Mouse (Mus musculus): ENCODE measurements around the gene Slc41a2. TPM values are rescaled to one million over a fixed set of nuclear protein-coding genes. Genes with fewer than 3 reads are reported as not detected.
A peak's percentile ranks its signal among the peaks of the same experiment; 100 is the strongest.

The Slc41a2 gene
- total and polyA plus RNA-seq, 2 experiments from 2014 or later: 0.45 to 5.6 TPM

DNA sequence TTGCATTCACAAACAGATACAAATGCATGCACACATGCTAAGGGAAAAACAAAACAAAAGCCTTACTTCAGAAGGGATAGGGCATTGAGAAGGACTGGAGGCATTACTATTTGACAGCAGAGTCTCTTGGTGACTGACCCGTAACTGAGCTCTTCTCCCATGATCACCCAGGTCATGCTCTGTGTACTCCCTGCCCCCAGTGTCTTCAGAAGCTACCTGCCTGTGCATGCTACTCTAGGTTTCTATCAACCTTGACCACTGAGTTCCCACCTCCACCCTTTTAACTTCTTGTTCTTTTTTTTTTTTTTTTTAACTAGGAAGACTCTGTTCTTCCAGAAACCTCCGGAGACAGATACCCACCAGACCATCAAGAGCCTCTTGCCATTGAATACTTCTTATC lies 13.0 kb upstream of the Slc41a2 start:
- no peak overlapping the region for H3K4me3 ChIP-seq (ENCODE audit: low read depth, low read length)
- peaks cover 7% of the 10 kb centered on the region; the same call in 1 of the 2 replicates for H3K4me1 ChIP-seq (ENCODE audit: control insufficient read depth, insufficient read depth)
- no peak overlapping the region for H3K27ac ChIP-seq (ENCODE audit: low read depth)
- no peaks in the 10 kb centered on the region for H3K27me3 ChIP-seq (ENCODE audit: control insufficient read depth, insufficient read depth, low read length)
- no peaks in the 10 kb centered on the region for H3K36me3 ChIP-seq (replicated peaks; ENCODE audit: control insufficient read depth, insufficient read depth, low read length)
- no peak overlapping the region for H3K4me2 ChIP-seq (ENCODE audit: low read depth, low read length)
- no peak overlapping the region for H3K9ac ChIP-seq (replicated peaks; ENCODE audit: low read depth, low read length)
- ATAC-seq (ENCODE audit: insufficient read depth, low read depth): no peak
- 86% methylated on average over 2 of the region's 2 CpGs for WGBS
- no peak for TF ChIP-seq EP300 (IDR thresholded peaks at IDR 0.05; ENCODE audit: low read depth)
- TF ChIP-seq CTCF (IDR thresholded peaks at IDR 0.05; ENCODE audit: low read depth): no peak
- no peak for DNase-seq (ENCODE audit: low spot score)
- no peaks in the 10 kb centered on the region for H3K9me3 ChIP-seq (replicated peaks; ENCODE audit: control insufficient read depth, low read length)

DNA sequence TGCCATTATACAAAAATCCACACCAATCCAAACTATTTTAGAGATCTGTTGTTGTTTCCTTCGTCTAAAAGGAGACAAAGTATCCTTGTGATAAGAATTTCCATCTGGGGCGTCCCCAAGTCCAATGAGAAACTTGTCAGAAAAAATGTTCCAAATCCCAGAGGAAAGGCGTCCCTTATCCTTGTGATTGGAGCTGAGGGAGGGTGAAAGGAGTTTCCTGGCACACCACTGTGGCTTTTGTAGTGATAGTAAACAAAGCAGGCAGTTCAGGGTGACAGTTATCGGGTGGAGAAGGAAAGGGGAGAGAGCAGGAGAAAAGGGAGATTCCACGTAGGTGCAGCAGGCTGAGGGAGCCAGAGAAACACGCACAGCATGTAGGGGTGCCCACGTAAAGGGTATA lies 9.8 kb upstream of the Slc41a2 start:
- ATAC-seq (ENCODE audit: insufficient read depth, low read depth): no peak
- Histone ChIP-seq H3K4me2 (ENCODE audit: low read depth, low read length) (peak overlapping the region; percentile 16), H3K9ac (replicated peaks; ENCODE audit: low read depth, low read length) (no peak overlapping the region)

DNA sequence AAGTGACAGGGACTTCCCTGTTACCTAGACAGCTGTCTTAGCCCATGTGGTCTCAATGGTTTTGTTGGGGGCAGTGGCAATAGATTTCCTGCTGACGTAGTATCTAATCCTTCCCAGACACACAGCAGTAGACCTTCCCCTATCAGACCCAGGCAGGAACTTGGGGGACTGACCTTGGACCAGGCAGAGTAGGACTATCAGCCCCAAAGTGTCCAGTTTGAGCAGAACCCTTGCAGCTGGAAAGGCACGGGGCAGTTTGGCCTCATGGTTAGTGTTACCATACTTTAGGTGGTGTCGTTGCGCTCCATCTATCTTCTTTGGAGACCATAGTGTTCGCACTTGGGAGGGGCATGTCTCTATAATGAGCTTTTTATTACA lies 8.7 kb upstream of the Slc41a2 start:
- H3K9ac ChIP-seq (replicated peaks; ENCODE audit: low read depth, low read length): no peak overlapping the region
- WGBS: 79% methylated on average over 5 of the region's 5 CpGs
- H3K4me3 ChIP-seq (ENCODE audit: low read depth, low read length): no peak overlapping the region
- no peak overlapping the region for H3K4me2 ChIP-seq (ENCODE audit: low read depth, low read length)
- DNase-seq (ENCODE audit: low spot score) (no peak), ATAC-seq (ENCODE audit: insufficient read depth, low read depth) (no peak)
- H3K9me3 ChIP-seq (replicated peaks; ENCODE audit: control insufficient read depth, low read length): no peaks in the 10 kb centered on the region
- no peaks in the 10 kb centered on the region for H3K4me1 ChIP-seq (ENCODE audit: control insufficient read depth, insufficient read depth)
- no peaks in the 10 kb centered on the region for H3K36me3 ChIP-seq (replicated peaks; ENCODE audit: control insufficient read depth, insufficient read depth, low read length)
- no peak for TF ChIP-seq EP300 (IDR thresholded peaks at IDR 0.05; ENCODE audit: low read depth)
- no peak for TF ChIP-seq CTCF (IDR thresholded peaks at IDR 0.05; ENCODE audit: low read depth)
- no peaks in the 10 kb centered on the region for H3K27me3 ChIP-seq (ENCODE audit: control insufficient read depth, insufficient read depth, low read length)
- no peak overlapping the region for H3K27ac ChIP-seq (ENCODE audit: low read depth)

More for the DNA sequence above, 9.8 kb upstream of the Slc41a2 start:
- Histone ChIP-seq H3K4me3 (ENCODE audit: low read depth, low read length) (no peak overlapping the region), H3K4me1 (ENCODE audit: control insufficient read depth, insufficient read depth) (no peaks in the 10 kb centered on the region), H3K36me3 (replicated peaks; ENCODE audit: control insufficient read depth, insufficient read depth, low read length) (no peaks in the 10 kb centered on the region), H3K27me3 (ENCODE audit: control insufficient read depth, insufficient read depth, low read length) (no peaks in the 10 kb centered on the region), H3K27ac (ENCODE audit: low read depth) (0 out of 2 replicates have a peak overlapping the region, but pooled peaks have one; percentile 2), H3K9me3 (replicated peaks; ENCODE audit: control insufficient read depth, low read length) (no peaks in the 10 kb centered on the region)
- DNase-seq (ENCODE audit: low spot score): peak; percentile 8
- WGBS: 33% methylated on average over 7 of the region's 7 CpGs
- TF ChIP-seq CTCF (IDR thresholded peaks at IDR 0.05; ENCODE audit: low read depth) (no peak), EP300 (IDR thresholded peaks at IDR 0.05; ENCODE audit: low read depth) (no peak)

GRCm38 (mm10) chr10:83345693-83346358 lies 8.1 kb upstream of the Slc41a2 start:
- Histone ChIP-seq H3K4me3 (ENCODE audit: low read depth, low read length) (no peak overlapping the region), H3K27me3 (ENCODE audit: control insufficient read depth, insufficient read depth, low read length) (no peaks in the 10 kb centered on the region), H3K36me3 (replicated peaks; ENCODE audit: control insufficient read depth, insufficient read depth, low read length) (no peaks in the 10 kb centered on the region), H3K9ac (replicated peaks; ENCODE audit: low read depth, low read length) (no peak overlapping the region), H3K27ac (ENCODE audit: low read depth) (no peak overlapping the region), H3K4me2 (ENCODE audit: low read depth, low read length) (no peak overlapping the region), H3K9me3 (replicated peaks; ENCODE audit: control insufficient read depth, low read length) (no peaks in the 10 kb centered on the region), H3K4me1 (ENCODE audit: control insufficient read depth, insufficient read depth) (no peaks in the 10 kb centered on the region)
- TF ChIP-seq CTCF (IDR thresholded peaks at IDR 0.05; ENCODE audit: low read depth) (no peak), EP300 (IDR thresholded peaks at IDR 0.05; ENCODE audit: low read depth) (no peak)
- WGBS: 66% methylated on average over 7 of the region's 7 CpGs
- ATAC-seq (ENCODE audit: insufficient read depth, low read depth): no peak
- no peak for DNase-seq (ENCODE audit: low spot score)

DNA sequence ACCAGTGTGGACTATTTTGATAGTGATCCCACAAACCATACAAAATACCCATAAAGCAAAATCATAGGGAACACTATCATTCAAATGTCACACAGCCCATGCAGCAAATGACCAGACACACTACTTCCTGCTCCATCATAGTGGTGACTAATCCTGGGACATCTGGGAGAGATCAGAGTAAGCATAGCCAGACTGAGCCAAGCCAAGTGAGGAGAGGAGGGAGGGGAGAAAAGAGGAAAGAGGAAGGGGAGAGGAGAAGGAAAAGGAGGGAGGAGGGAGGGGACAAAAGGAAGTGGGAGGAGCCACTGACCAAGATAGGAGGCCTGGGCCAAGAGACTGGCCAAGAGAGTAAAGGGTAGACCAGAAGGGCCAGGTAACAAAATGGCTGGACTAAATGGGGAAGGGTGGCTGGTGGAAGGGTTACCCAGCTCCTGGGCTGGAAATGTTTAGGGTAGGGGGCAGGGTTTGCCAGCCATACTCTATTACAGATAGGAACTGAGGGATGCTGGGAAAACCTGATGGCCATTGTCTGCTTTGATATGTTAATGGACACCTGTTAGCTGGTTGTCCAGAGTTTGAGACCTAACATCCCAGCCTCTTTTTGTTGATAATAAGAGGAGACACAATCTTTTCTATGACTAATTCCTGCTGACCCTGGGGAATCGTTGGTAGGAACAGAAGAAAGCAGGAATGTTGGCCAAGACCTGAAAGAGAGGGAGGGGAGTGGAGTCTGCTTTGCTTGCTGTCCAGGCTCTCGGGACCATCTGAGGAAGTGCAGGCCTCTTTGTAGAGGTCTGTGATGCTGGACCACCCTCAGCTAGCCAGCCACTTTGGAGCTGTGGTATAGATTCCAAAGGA lies 6.4 kb upstream of the Slc41a2 start:
- Histone ChIP-seq H3K9me3 (replicated peaks; ENCODE audit: control insufficient read depth, low read length) (0 out of 2 replicates have a peak, but pooled peaks cover 2% of the 10 kb centered on the region), H3K9ac (replicated peaks; ENCODE audit: low read depth, low read length) (no peak overlapping the region), H3K36me3 (replicated peaks; ENCODE audit: control insufficient read depth, insufficient read depth, low read length) (no peaks in the 10 kb centered on the region), H3K4me2 (ENCODE audit: low read depth, low read length) (no peak overlapping the region), H3K4me1 (ENCODE audit: control insufficient read depth, insufficient read depth) (no peaks in the 10 kb centered on the region), H3K27ac (ENCODE audit: low read depth) (no peak overlapping the region), H3K4me3 (ENCODE audit: low read depth, low read length) (no peak overlapping the region), H3K27me3 (ENCODE audit: control insufficient read depth, insufficient read depth, low read length) (peaks cover 9% of the 10 kb centered on the region; the same call in 1 of the 2 replicates)
- TF ChIP-seq CTCF (IDR thresholded peaks at IDR 0.05; ENCODE audit: low read depth): no peak
- no peak for TF ChIP-seq EP300 (IDR thresholded peaks at IDR 0.05; ENCODE audit: low read depth)
- WGBS: 42% methylated on average over 2 of the region's 2 CpGs
- DNase-seq (ENCODE audit: low spot score) (peak; percentile 16), ATAC-seq (ENCODE audit: insufficient read depth, low read depth) (peak; percentile 51; the same call in 1 of the 2 replicates)
